Mouse (Mus musculus) hindbrain, embryonic 14.5 days (tissue): ENCODE measurements around the gene Fam47e. TPM values are rescaled to one million over a fixed set of nuclear protein-coding genes. Genes with fewer than 3 reads are reported as not detected.

ENCODE experiments used
- ATAC-seq: fragments of 200-750 bp; cut with Nextera tagmentation; 2 replicates; pipeline ENCODE4 v1.8.0; 2017; ENCODE audit warnings: moderate number of reproducible peaks, mild to moderate bottlenecking, moderate TSS enrichment, moderate library complexity; ENCODE audit not compliant: low FRiP score
- DNase-seq: peaks from one replicate; pipeline ENCODE4 v3.0.0-alpha.2; 2015; ENCODE audit warnings: low spot score
- H3K27ac ChIP-seq: fragments of 300-500 bp; sonication (generic); 2 replicates; pipeline ENCODE4 v1.5.1; 2014; ENCODE audit warnings: mild to moderate bottlenecking, moderate library complexity
- H3K27me3 ChIP-seq: fragments of 300-500 bp; sonication (generic); 2 replicates; pipeline ENCODE4 v1.6.1; 2014; ENCODE audit warnings: mild to moderate bottlenecking, low read length, mixed read lengths; ENCODE audit not compliant: control insufficient read depth, insufficient read depth
- H3K36me3 ChIP-seq: fragments of 300-500 bp; sonication (generic); replicated peaks from 2 replicates; pipeline ENCODE4 v1.6.1; 2014; ENCODE audit not compliant: control insufficient read depth, insufficient read depth
- H3K4me1 ChIP-seq: fragments of 300-500 bp; sonication (generic); replicated peaks from 2 replicates; pipeline ENCODE4 v1.6.1; 2014; ENCODE audit warnings: antibody characterized with exemption, low read length, mixed read lengths; ENCODE audit not compliant: control insufficient read depth, insufficient read depth
- H3K4me2 ChIP-seq: fragments of 300-500 bp; sonication (generic); replicated peaks from 2 replicates; pipeline ENCODE4 v1.6.1; 2014; ENCODE audit warnings: mild to moderate bottlenecking, moderate library complexity
- H3K4me3 ChIP-seq: fragments of 300-500 bp; sonication (generic); replicated peaks from 2 replicates; pipeline ENCODE4 v1.5.1; 2014; ENCODE audit warnings: mild to moderate bottlenecking, low read length
- H3K9ac ChIP-seq: fragments of 300-500 bp; sonication (generic); 2 replicates; pipeline ENCODE4 v1.6.1; 2014
- H3K9me3 ChIP-seq: fragments of 300-500 bp; sonication (generic); 2 replicates; pipeline ENCODE4 v1.6.1; 2016; ENCODE audit warnings: low read length; ENCODE audit not compliant: control insufficient read depth
- WGBS: fragments of 180-500 bp; shearing (Covaris S2); extraction: QIAGEN DNeasy Blood & Tissue Kit; methylation state at CpG from one replicate; pipeline ENCODE4 v1.1.7; 2014; 5-methylcytosine and 5-hydroxymethylcytosine counted together
- polyA plus RNA-seq: library from polyadenylated mRNA; unstranded; fragments of >200 nt; fragmentation: Nextera tagmentation; extraction: Ambion mirVana; gene quantifications from 2 replicates; pipeline ENCODE4 v1.2.1, GENCODE M21; 2014

Fam47e gene
- polyA plus RNA-seq, 1 experiment from 2014 or later: 1.3 TPM

DNA sequence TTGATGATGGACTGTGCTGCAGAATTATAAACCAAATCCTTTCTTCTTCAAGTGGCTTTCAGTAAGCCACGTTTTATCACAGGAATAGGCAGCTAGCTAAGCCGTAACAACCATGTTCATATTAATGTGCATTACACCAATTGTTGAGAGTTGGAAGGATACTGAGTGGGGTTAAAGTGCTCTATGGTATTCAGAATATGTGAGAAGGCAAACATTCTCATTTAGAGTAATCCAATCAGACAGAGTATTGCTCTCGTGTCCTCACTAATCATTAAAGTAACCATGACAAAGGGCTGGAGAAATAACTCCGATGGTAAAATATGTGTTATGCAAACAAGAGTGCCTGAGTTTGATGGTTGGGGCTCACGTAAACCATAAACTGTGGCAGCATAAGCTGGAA is 67.0 kb downstream of the Fam47e start:
- Histone ChIP-seq H3K27ac (no peak overlapping the region), H3K4me2 (no peak overlapping the region), H3K4me3 (no peak overlapping the region), H3K36me3 (no peaks in the 10 kb centered on the region), H3K4me1 (no peaks in the 10 kb centered on the region), H3K9me3 (no peaks in the 10 kb centered on the region), H3K9ac (no peak overlapping the region), H3K27me3 (no peaks in the 10 kb centered on the region)
- WGBS: 83% methylated on average over 5 of the region's 5 CpGs
- ATAC-seq (no peak), DNase-seq (no peak)

DNA sequence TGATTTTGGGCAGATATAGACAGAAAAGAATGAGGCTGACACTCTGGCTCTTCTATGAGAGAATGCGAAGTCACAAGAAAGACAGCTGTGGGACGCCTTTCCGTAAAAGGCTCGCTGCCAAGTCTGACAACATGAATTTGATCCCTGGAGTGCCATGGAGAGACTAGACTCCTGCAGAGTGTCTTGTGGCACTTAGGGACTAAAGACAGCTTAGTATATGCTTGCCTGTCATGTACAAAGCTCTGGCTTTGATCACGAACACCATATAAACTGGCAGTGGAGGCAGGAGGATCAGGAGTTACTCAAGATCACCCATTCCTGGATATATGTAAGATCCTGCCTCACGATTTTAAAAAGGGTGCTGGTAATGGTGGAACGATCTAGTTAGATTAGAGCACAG is 73.0 kb downstream of the Fam47e start:
- DNase-seq (no peak), ATAC-seq (no peak)
- no peaks in the 10 kb centered on the region for H3K9me3 ChIP-seq
- H3K27me3 ChIP-seq: no peaks in the 10 kb centered on the region
- 81% methylated on average over 7 of the region's 7 CpGs for WGBS
- no peak overlapping the region for H3K4me2 ChIP-seq
- H3K4me1 ChIP-seq: no peaks in the 10 kb centered on the region
- no peak overlapping the region for H3K27ac ChIP-seq
- no peak overlapping the region for H3K4me3 ChIP-seq
- no peaks in the 10 kb centered on the region for H3K36me3 ChIP-seq
- H3K9ac ChIP-seq: no peak overlapping the region

- Histone ChIP-seq H3K27ac (no peak overlapping the region), H3K9me3 (no peaks in the 10 kb centered on the region), H3K4me2 (no peak overlapping the region), H3K4me1 (no peaks in the 10 kb centered on the region), H3K9ac (no peak overlapping the region), H3K36me3 (no peaks in the 10 kb centered on the region), H3K27me3 (no peaks in the 10 kb centered on the region), H3K4me3 (no peak overlapping the region)
- DNase-seq (no peak), ATAC-seq (no peak)
- 62% methylated on average over 4 of the region's 4 CpGs for WGBS
Measured at GRCm38 (mm10) chr5:92633526-92633925, 78.7 kb downstream of the Fam47e start.

DNA sequence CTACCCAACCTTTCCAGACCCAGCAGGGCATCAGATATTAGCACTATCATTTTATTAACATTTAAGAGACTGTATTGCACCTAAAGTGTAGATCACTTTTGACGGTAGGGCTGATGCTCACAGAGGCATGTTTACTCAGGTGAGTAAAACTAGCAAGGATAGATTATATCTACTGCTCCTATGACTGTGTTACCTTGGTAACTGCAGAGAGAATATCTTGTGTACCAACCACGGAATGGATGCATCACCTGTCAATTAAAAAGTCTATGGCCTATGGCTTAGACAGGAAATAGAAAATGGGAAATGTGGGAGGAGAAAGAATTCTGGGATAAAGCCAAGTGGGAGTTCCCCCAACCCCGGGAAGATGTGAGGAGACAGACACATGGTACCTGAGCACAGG is 80.0 kb downstream of the Fam47e start:
- Histone ChIP-seq H3K27ac (no peak overlapping the region), H3K9ac (no peak overlapping the region), H3K4me3 (no peak overlapping the region), H3K4me1 (no peaks in the 10 kb centered on the region), H3K9me3 (no peaks in the 10 kb centered on the region), H3K27me3 (no peaks in the 10 kb centered on the region), H3K4me2 (no peak overlapping the region), H3K36me3 (no peaks in the 10 kb centered on the region)
- 77% methylated on average over 3 of the region's 3 CpGs for WGBS
- DNase-seq (no peak), ATAC-seq (no peak)

GRCm38 (mm10) chr5:92635891-92636290 is 81.0 kb downstream of the Fam47e start:
- Histone ChIP-seq H3K36me3 (no peaks in the 10 kb centered on the region), H3K27me3 (no peaks in the 10 kb centered on the region)
- 90% methylated on average over 5 of the region's 5 CpGs for WGBS

DNA sequence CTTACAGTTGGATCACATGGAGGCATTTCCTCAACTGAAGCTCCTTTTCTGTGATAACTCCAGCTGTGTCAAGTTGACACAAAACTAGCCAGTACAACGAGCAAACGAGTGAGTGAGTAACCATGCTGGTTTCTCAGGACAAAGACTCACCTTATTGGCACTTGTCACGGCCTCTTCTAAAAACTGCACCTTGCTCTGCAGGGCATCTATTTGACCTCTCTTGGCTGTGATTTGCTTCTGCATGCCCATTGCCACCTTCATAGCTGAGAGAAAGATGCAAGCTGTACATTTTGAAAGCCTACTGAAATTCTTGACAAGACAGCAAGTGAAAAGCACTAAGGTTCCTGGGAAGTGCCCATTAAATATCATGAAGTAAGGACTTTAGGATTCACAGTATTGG is 86.0 kb downstream of the Fam47e start:
- no peaks in the 10 kb centered on the region for H3K36me3 ChIP-seq
- no peak for DNase-seq
- no peaks in the 10 kb centered on the region for H3K27me3 ChIP-seq
- no peak overlapping the region for H3K27ac ChIP-seq
- H3K4me2 ChIP-seq: no peak overlapping the region
- no peak overlapping the region for H3K9ac ChIP-seq
- no peaks in the 10 kb centered on the region for H3K4me1 ChIP-seq
- WGBS: 83% methylated on average over 3 of the region's 3 CpGs
- no peak overlapping the region for H3K4me3 ChIP-seq
- no peaks in the 10 kb centered on the region for H3K9me3 ChIP-seq
- no peak for ATAC-seq

More at GRCm38 (mm10) chr5:92635891-92636290, 81.0 kb downstream of the Fam47e start:
- ATAC-seq (no peak), DNase-seq (no peak)
- Histone ChIP-seq H3K4me1 (no peaks in the 10 kb centered on the region), H3K4me3 (no peak overlapping the region), H3K27ac (no peak overlapping the region), H3K4me2 (no peak overlapping the region), H3K9me3 (no peaks in the 10 kb centered on the region), H3K9ac (no peak overlapping the region)

Other genes with a start within 250 kb of the Fam47e start
- 28.5 and 29.3 TPM in 2 replicates for gene Sdad1, start 244.6 kb upstream of the Fam47e start, polyA plus RNA-seq
- gene Cxcl9, start 227.0 kb upstream of the Fam47e start, polyA plus RNA-seq: not detected in 2 replicates
- gene Art3, start 223.2 kb upstream of the Fam47e start, polyA plus RNA-seq: 6.0 and 9.3 TPM in 2 replicates
- gene Cxcl10, start 206.2 kb upstream of the Fam47e start, polyA plus RNA-seq: 0.24 TPM in 1 of 2 replicates, not detected in the other
- gene Nup54, start 119.8 kb upstream of the Fam47e start, polyA plus RNA-seq: 51.5 and 59.4 TPM in 2 replicates
- 18.9 and 20.2 TPM in 2 replicates for gene Scarb2, start 48.2 kb upstream of the Fam47e start, polyA plus RNA-seq
- 10.3 and 11.7 TPM in 2 replicates for gene Stbd1, start 48.0 kb downstream of the Fam47e start, polyA plus RNA-seq
- 0.78 and 1.0 TPM in 2 replicates for gene Ccdc158, start 120.2 kb downstream of the Fam47e start, polyA plus RNA-seq
- gene Shroom3, start 128.4 kb downstream of the Fam47e start, polyA plus RNA-seq: 2.3 and 2.6 TPM in 2 replicates